Mouse (Mus musculus): ENCODE data around the gene Sdr9c7.
"Not testable (repeated sequence)": the region's sequence is repeated elsewhere in the genome, so short reads cannot be mapped to it uniquely, and the experiment has no call there.

Sdr9c7 gene

GRCm38 (mm10) chr10:127907386-127907951 is 9.2 kb downstream of the Sdr9c7 start:
- DNase-seq (ENCODE audit: low spot score) = no peak

- no peak for DNase-seq (ENCODE audit: low spot score)
Observed at GRCm38 (mm10) chr10:127915578-127915977, 17.3 kb downstream of the Sdr9c7 start.

GRCm38 (mm10) chr10:127917183-127917582 is 18.9 kb downstream of the Sdr9c7 start:
- not testable (repeated sequence) for DNase-seq (ENCODE audit: low spot score)

GRCm38 (mm10) chr10:127917651-127918050 is 19.3 kb downstream of the Sdr9c7 start:
- no peak for DNase-seq (ENCODE audit: low spot score)

GRCm38 (mm10) chr10:127922241-127922640 is 23.9 kb downstream of the Sdr9c7 start:
- no peak for DNase-seq (ENCODE audit: low spot score)

GRCm38 (mm10) chr10:127923024-127923423 is 24.7 kb downstream of the Sdr9c7 start:
- no peak for DNase-seq (ENCODE audit: low spot score)

- DNase-seq (ENCODE audit: low spot score) = peak; percentile 30
Observed at GRCm38 (mm10) chr10:127924597-127925378, 26.5 kb downstream of the Sdr9c7 start.

GRCm38 (mm10) chr10:127927737-127928136 is 29.4 kb downstream of the Sdr9c7 start:
- DNase-seq (ENCODE audit: low spot score) = no peak

- no peak for DNase-seq (ENCODE audit: low spot score)
Observed at GRCm38 (mm10) chr10:127932290-127932926, 34.1 kb downstream of the Sdr9c7 start.

GRCm38 (mm10) chr10:127936271-127936670 is 38.0 kb downstream of the Sdr9c7 start:
- no peak for DNase-seq (ENCODE audit: low spot score)

GRCm38 (mm10) chr10:127936747-127937409 is 38.6 kb downstream of the Sdr9c7 start:
- DNase-seq (ENCODE audit: low spot score) = peak; percentile 42

- DNase-seq (ENCODE audit: low spot score) = peak; percentile 77
Observed at GRCm38 (mm10) chr10:127937428-127938010, 39.2 kb downstream of the Sdr9c7 start.

GRCm38 (mm10) chr10:127939667-127940066 is 41.3 kb downstream of the Sdr9c7 start:
- not testable (repeated sequence) for DNase-seq (ENCODE audit: low spot score)

GRCm38 (mm10) chr10:127945432-127946064 is 47.2 kb downstream of the Sdr9c7 start:
- peak; percentile 76 for DNase-seq (ENCODE audit: low spot score)

GRCm38 (mm10) chr10:127949596-127950130 is 51.3 kb downstream of the Sdr9c7 start:
- no peak for DNase-seq (ENCODE audit: low spot score)

GRCm38 (mm10) chr10:127951390-127951789 is 53.1 kb downstream of the Sdr9c7 start:
- no peak for DNase-seq (ENCODE audit: low spot score)

GRCm38 (mm10) chr10:127951821-127952220 is 53.5 kb downstream of the Sdr9c7 start:
- DNase-seq (ENCODE audit: low spot score) = no peak

- DNase-seq (ENCODE audit: low spot score) = no peak
Observed at GRCm38 (mm10) chr10:127955034-127955433, 56.7 kb downstream of the Sdr9c7 start.

- DNase-seq (ENCODE audit: low spot score) = peak; percentile 71
Observed at GRCm38 (mm10) chr10:127956168-127956816, 58.0 kb downstream of the Sdr9c7 start.

- DNase-seq (ENCODE audit: low spot score) = no peak
Observed at GRCm38 (mm10) chr10:127959161-127959679, 60.9 kb downstream of the Sdr9c7 start.
